Mouse (Mus musculus) olfactory bulb, adult 2 months (tissue): ENCODE data around the gene Bfar.

Source experiments
- CTCF ChIP-seq: fragments of 200-500 bp; IDR thresholded peaks from 2 replicates; pipeline ENCODE4 v1.5.1; 2012; ENCODE audit warnings: low read depth, mild to moderate bottlenecking, low read length, moderate library complexity; ENCODE audit not compliant: insufficient read depth
- POLR2A ChIP-seq: fragments of 200-500 bp; IDR thresholded peaks from 2 replicates; pipeline ENCODE4 v1.6.1; 2012; ENCODE audit warnings: mild to moderate bottlenecking, low read depth, low read length, moderate library complexity; ENCODE audit not compliant: insufficient read depth

GRCm38 (mm10) chr16:13747708-13748107 lies 76.0 kb downstream of the Bfar start:
- TF ChIP-seq POLR2A (no peak), CTCF (no peak)
